Mouse (Mus musculus): ENCODE measurements at regions not wholly inside any gene's neighbourhood (a gene's known extent, or its start where the extent isn't known, plus 50 kb on each side); places are given as distances from the start of the nearest gene placed in this dataset.

DNA sequence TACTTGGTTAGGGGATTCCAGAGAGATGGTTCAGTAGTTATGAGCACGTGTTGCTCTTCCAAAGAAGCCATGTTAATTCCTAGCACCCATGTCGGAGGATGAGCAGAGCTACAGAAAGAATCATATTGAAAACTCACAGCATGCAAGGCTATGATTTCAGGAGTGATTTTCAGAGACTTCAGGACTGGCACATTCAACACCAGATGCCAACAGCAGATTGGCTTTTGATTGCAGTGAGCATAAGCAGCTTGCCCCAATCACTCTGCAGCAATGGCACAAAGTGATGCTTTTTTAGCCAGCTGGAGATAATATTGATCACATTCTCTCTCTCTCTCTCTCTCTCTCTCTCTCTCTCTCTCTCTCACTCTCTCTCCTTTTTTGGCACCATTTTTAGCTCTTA, 166.6 kb upstream of the Chrm3 start:
- DNase-seq = no peak

DNA sequence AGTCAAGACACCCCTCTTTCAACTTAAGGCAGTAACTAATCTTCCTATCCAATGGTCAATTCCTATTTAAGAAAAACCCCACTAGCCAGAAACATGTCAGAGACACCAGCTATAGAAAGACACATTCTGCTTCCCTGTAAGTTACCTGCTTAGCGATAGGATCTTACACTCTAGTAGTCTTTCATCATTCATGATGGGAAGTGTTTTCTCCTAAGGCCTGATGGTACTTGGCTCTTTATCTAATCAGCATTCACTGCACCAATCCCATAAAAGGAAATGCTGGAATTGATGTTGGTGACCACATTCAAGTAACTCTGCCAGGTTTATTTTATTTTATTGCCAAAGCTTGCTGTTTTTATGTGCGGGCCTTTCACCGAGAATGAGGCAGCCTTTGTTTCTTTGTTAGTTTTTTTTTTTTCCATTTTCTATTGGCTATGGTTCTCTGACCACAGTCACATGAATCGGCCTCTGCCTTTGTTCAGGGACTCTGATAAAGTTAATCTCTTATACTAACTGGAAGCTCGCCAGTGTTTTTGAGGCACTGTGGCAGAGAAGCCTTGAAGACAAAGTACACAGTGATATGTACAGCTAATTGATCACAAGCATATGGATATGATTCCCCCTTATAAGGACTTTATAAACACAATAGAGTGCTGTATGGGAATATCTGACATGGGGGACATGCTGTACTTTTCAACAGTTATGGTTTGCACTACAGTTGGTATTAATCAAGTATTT, 166.0 kb upstream of the Chrm3 start:
- DNase-seq = no peak

DNA sequence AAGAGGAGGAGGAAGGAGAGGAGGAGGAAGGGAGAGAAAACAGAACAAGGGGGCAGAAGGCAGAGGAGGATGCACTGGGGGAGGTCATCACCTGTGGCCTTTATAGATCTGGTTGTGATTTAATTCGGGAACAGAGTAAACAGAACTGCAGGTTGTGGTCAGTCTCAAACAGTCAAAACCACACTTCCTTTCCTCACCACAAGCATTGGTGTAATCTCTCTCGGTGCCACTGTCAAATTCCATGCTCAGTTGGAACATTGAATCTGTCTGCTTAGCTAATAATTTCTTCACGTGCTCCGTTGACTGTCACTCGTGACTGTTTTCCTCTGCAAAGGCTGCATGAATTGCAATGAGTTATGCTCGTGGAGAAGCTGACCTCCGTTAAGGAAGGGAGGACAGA, 143.6 kb upstream of the Chrm3 start:
- DNase-seq = no peak

- no peak for DNase-seq
Measured at GRCm38 (mm10) chr13:10455323-10455722, 94.7 kb upstream of the Chrm3 start.

GRCm38 (mm10) chr13:10454667-10455066, 94.0 kb upstream of the Chrm3 start:
- DNase-seq = no peak

- no peak for DNase-seq
Measured at GRCm38 (mm10) chr13:10451057-10451456, 90.4 kb upstream of the Chrm3 start.

GRCm38 (mm10) chr13:10449502-10449901, 88.9 kb upstream of the Chrm3 start:
- DNase-seq = no peak

- no peak for DNase-seq
Measured at GRCm38 (mm10) chr13:10447806-10448205, 87.2 kb upstream of the Chrm3 start.

- DNase-seq = no peak
Measured at GRCm38 (mm10) chr13:10445679-10446078, 85.0 kb upstream of the Chrm3 start.
